Mouse (Mus musculus): ENCODE measurements around the gene Pnrc2.

Pnrc2 gene

DNA sequence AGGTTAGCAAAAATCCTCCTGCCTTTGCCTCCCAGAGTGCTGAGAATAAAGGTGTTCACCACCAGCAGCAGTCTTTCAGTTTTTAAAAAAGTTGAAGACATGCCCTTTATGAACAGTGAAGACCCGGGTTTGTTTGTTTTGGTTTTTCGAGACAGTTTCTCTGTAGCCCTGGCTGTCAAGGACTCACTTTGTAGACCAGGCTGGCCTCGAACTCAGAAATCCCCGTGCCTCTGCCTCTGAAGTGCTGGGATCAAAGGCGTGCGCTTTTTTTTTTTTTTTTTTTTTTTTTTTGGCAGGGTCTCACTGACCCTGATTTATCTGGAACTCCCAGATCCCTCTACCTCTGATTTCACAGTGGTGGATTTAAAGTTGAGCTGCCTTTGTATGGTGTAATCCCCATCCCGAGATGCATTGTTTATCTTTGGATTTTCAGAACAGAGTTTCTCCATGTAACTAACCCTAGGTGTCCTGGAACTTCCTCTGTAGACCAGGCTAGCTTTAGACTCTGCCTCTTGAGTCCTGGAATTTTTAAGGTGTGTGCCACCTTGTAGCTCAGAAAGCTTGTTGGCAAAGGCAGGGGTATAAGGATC, 16.0 kb downstream of the Pnrc2 start:
- DNase-seq, result no peak

DNA sequence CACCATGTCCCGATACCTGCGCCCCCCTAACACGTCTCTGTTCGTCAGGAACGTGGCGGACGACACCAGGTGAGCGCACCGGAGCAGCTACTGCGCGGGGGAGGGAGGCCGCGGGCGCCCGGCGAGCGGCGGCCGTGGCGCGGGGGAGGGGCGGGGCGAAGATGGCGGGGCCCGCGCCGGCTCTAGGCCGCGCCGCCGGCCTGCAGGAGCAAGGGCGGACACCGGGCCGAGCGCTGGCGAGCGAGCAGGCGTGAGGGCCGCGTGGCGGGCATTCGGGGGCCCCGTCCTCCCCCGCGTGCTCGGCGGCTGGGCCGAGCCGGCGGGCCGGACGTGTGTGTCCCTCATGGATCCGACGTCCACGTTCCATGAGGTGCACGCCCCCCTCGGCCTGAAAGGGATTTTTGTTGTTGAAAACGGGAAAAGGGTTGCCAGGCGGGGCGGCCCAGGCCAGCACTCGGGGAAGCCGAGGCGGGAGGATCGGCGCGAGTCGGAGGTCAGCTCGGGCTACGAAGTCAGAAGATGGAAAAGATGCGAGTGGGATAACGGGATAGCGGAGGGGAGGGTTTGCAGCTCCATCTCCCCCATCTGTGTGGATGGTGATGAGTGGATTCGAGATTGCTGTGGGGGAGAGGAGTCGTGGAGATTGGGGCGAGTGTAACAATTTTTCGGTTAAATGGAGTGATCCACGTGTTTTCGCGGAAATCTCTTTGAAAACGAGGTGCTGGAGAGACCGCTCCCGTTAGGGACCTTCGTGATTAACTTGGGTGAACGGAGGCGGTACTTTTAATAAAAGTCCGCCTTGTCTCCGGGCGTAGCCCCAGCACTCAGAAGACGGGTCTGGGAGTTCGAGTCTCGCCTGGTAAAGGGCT, 17.2 kb downstream of the Pnrc2 start:
- DNase-seq, result peak; percentile 84

DNA sequence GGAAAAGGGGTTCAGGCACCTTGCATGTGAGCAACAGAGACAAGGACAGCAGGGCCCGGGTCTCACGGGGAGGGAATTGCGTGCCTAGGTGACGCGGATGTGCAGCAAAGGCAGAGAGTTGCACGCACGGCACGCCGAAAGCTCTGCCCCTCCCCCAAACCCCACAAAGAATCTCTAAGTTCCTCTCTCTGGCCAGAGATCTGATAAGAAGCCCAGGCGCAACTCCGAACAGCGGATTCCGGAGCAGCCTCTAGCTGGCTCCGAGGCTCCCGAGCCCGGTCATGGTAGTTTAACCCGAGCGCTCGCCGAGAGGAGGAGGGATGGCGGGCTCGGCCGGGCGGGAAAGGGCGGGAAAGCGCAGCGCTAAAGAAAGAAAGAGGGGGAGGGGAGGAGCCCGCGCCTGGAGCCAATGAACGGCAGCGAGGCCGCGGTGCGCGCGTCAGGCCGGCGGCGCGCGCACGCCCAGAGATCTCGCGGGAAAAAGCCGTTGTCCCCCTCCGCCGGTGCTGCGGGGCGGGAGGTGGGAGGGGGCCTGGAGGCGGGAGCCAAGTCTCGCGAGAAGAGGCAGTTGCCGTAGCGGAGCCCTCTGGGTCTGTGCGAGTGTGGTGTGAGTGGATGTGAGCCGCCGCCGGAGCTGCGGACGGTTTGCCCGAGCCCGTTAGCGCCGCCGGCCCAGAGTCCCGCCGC, 18.0 kb downstream of the Pnrc2 start, which contains the start of gene Srsf10:
Gene Srsf10 (plus strand): TSS at position 212 of the 687 bp plus-strand sequence.
- peak; percentile 100 for DNase-seq

DNA sequence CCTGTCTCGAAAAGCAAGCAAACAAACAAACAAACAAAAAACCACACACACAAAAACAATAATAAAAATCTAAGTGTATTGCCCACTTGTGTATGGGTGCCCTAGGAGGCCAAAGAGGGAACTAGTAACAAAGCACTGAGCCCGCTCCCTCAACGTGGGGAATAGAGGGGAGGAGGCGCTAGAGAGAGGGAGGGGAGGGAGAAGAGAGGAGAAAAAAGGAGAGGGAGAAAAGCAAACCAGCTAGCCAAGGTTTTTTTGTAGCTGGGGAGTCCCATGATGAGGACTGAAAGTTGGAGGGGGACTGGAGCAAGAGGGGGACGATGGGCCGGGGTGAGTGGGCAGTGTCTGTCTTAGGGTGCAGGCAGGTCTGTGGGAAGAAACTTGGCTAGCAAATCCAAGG, 18.6 kb downstream of the Pnrc2 start:
- peak; percentile 73 for DNase-seq

DNA sequence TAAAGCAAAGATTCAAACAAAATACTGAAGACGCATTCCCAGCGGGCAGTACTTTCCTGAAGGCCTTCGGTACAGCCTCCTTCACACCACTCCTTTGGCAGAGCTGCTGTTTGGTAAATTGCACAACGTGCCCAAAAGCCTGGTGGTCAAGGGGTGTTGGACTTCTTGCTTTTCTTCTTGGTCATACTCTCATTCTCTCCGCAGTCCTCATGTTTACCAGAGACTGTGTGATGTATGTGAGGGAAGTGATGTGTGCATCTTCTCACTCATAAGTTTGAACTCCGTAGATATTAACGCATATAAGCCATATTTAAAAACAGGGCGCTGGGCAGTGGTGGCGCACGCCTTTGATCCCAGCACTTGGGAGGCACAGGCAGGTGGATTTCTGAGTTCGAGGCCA, 19.0 kb downstream of the Pnrc2 start:
- no peak for DNase-seq

DNA sequence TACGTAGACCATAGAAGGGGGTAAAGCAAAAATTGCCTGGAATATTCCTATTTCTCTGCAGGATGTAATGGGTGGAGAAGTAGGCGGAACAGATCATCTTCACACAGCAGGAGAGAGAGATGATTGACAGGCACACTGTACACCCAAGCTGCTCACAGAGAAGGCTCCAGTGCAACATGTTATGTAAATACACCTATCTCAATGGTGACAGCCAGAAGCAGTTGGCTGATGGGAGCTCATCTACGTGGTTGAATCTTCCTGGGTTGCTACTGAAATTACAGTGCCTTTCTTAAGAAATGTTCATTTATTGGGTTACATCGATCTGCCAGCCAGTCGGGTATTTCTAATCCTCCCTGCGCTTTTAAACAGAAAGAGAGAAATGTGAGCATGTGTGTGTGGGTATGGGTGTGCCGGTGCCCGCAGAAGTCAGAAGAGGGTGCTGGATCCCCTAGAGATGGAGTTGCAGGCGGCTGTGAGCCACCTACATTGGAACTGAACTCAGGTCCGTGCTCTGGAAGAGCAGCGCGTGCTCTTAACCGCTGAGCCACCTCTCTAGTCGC, 19.6 kb downstream of the Pnrc2 start:
- no peak for DNase-seq

DNA sequence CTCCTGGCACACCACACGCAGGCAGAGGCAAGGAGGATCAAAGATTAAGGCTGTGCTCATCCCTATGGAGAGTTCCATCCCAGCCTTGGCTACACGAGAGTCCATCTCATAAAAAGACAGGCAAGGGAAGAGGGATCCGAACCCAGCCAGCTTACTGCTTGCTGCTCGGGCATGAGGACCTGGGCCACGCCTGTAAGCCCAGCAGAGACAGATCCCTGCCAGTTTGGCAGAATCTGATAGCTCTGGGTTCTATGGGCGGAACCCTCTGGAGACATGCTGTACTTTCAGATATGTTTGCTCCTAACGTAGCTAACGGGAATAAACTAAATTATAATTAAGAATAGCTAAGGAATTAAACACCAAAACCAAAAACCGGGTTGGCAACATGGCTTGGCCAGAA, 21.7 kb downstream of the Pnrc2 start:
- no peak for DNase-seq

DNA sequence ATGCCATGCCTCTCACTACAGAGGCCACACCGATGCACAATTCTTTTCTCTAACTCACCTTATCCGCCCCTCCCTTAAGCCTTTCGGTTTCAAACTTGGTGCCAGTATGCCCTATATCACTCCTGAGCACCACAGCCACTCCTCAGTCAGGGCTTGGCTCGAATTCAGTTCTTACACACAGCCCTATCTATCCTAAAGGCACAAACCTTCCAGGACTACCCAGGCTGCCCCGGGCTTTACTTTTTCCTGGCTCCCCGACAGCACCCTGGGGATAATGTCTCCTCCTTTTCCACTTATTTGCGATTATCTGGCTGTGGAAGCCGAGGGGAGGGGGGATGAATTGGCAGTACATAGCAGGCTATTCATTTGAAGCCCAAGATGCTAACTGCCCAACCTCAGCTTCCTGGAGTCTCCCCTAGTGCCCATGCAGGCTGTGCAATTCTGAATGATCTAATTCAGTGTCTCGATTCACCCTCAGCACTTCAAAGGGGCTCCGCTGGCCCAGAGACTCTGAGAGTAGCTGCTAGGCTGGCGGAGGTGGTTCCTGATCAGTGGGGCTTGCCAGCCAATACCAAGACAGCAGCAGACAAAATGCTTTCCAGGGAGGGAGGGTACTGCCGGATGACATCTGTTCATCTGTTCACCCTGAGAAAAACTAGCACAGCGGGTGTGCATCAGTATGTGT, 23.1 kb downstream of the Pnrc2 start:
- peak; percentile 47 for DNase-seq

DNA sequence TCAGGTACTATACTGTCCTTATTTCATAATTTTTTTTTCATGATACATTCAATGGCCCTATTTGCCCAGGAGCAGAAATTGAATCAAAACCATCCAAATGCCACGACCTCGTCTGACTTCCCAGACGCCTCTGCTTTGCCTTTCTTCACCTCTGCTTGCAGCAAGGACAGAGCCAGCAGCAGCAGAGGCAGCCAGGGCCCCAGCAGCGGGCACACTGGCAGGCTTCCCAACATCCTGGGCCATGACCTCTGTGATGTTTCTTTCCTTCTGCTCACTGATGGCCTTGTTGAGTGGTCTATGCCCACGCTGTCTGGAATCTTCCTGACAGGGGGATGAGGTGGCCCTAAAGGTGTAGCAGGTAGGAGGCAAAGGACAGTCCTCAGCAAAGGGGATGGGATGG, 26.1 kb downstream of the Pnrc2 start:
- no peak for DNase-seq

DNA sequence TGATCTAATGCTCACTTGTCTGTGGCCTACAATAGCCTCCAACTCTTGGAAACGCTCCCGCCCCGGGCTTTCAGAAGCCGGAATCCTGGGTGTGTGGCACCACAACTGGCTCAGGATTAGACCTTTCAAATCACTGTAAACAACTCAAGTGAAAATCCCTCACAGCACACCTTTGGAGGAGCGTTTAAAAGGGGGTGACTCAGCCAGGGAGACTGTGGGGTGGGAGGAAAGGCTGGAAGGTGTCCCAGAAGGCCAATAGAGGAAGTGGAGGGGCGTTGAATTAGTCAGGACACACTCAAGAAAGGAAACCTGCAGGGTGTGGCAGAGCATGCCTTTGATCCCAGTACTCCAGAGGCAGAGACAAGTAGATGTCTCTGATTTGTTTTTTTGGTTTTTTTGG, 29.2 kb downstream of the Pnrc2 start:
- no peak for DNase-seq

DNA sequence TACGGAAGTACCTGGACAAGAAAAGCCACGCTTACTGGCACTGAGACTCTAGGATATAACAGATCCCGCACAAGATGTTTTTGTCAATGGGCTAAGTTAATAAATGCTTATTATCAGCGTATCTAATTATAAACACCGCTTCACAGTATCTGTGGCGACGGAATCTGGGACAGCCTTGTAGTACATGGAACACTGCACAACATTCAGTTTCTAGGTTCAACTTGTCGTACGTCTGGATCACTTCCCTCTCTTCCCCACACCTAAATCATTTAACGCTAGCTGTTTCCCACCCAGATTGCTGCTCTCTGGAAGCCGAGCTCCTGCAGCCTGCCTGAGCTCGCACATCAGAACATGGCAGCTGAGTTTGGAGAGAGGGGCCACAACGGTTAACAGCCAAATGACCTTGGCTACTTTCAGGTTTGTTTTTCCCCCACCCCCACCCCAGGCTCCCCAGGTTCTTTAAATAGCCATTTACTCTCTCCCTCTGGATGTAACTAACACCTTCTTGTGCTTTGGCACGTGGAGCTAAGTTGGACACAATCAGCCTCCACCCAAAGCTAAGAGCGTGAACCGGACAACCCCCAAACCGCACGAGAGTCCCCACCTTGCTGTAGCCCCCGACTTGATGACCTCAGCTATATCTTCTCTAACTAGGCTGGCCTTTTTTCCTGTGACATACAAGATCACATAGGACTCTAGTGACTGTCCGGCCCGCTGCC, 34.2 kb downstream of the Pnrc2 start:
- DNase-seq, result no peak

DNA sequence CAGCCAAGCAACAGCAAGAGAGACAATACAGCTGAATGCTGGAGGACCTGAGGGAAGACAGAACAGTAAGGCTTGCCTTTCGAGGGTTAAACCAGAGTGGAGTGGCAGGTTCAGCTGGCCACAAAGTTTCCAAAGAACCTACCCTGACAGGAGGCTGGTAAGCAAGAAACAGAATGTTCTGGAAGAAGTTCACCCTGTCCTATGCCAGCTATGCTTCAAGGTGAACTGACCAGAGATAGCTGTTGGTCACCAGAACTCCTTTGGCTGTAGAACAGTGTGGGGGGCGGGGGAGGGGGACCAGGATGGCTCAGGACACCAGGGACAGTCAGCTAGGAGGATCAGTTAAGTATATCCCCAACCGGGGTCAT, 34.7 kb downstream of the Pnrc2 start:
- no peak for DNase-seq

DNA sequence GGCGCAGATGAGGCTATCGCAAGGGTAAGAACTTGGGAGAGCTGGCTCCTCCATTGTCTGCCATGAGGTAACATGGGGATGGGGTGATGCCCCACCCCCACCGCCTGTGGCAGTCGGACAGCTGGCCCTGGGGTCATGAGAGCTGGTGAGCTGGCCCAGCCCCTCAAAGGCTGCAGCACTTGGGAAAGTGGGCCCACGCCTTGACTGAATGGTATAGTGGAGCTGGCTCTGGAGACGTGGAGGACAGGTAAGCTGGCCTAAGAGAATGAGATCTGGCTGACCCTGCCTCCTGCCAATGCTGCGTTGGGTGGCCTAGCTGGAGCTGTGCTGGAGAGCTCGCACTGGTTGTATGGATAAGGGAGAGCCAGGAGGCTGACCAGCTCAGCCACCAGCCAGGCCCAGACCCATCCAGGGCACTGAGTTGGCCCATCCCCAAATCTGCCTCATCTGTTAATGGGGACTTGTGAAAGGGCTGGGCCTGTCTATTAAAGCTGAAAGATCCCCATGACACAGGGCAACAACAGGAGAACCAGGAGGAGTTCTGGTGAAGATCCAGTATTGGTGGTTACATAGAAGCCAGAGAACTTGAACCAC, 39.4 kb downstream of the Pnrc2 start:
- no peak for DNase-seq

DNA sequence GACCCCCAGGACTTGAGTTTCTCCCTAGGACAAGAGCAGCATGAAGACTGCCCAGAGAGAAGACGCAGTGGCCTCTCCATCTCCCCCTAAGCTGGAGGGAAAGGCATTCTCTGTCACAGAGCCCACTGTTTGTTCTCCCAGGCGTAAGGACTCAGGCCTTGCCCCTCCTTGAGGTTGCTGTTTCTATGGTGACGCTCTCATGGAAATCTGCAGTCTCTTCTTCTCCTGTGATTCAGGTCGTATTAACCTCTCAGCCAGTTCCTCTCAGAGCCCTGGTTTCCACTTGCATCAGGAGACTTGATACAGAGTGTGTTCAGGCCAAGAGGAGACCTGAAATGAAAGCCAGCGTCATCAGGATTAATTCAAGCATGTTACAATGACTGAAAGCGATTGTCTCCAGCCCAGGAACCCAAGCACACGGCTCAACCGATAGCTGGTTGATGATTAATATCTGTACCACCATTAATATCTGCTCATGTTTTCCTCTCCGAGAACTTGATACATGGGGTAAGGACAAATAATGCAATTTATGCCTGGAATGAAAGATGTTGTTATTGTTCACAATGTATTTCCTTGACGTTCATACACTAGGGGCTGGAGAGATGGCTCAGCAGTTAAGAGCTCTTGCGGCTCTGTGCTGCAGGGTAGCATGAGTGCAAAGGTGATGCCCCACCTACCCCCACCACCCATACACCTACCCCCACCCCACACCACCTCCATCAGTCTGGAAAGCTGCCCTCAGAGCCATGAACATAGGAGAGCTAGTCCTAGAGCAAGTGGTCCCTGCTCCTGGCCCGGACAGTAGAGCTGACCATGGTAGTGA, 40.1 kb downstream of the Pnrc2 start:
- DNase-seq, result peak; percentile 52

DNA sequence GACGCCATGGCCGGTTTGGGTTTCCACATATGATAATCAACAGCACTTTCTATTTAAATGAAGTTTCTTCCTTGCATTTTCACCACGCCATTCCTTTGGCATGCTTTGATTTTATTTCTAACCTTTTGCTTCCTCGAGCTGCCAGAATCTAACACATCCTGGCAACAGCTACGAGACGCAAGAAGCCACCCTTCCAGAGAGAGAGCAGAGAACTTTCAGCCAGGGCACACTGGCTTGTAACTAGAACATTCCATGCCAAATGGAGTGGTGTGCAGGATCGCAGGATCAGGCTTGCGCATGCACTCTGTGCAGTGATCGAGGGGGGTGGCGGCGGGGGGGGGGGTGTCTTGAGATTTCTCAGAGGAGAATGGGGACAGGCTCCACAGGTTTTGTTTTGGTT, 41.6 kb downstream of the Pnrc2 start:
- no peak for DNase-seq

DNA sequence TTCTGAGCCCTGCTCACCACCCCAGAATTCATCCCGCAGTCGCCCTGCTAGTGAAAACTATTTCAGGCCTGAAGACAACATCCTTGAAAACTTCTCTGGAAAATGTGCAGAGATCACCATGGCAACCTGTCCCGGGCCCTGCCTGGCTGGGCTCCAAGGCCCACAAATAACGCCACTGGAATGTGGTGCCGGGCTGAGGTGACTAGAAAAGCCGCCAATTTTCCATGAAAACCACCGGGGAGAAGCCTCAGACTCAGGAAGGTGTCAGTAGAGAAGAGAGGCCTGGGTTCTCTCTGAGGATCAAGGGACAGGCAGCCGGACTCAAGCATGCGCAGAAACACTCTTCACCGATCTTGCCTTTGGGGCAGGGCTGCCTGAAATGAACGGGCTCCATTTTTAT, 45.2 kb downstream of the Pnrc2 start:
- DNase-seq, result peak; percentile 79

DNA sequence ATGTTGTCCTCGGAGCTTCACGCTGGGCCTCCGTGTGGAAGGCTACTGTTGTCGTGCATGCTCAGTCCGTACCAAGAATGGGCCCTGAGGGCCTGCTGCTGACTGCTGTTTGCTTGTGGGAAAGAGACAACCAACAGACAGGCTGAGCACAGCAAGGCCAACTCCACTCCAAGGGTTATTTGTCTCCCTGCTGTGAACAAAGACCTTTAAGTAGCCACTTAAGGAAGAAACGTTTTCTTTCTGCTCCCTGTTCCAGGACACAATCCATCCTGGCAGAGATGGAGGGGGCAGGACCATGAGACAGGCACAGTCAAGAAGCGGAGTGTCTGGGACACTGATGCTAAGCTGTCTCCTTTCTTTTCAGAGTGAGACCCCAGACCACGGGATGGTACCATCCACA, 49.4 kb downstream of the Pnrc2 start:
- DNase-seq, result no peak

DNA sequence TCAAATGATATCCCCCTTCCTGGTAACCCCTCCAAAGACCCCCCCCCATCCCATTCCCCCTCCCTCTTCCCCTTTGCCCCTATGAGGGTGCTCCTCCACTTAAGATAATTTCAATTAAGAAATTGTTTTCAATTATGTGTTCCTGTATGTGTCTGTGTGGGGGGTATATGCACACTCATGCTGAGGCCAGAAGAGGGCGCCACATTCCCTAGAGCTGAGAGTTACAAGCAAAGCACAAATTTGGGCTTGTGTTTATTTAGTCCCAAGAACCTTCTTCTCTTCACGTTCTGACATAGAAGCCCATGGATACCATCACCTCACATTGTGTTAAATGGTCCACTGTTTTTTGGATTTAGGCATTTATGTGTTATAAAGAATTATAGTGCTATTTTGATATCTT, 50.4 kb downstream of the Pnrc2 start:
- no peak for DNase-seq

DNA sequence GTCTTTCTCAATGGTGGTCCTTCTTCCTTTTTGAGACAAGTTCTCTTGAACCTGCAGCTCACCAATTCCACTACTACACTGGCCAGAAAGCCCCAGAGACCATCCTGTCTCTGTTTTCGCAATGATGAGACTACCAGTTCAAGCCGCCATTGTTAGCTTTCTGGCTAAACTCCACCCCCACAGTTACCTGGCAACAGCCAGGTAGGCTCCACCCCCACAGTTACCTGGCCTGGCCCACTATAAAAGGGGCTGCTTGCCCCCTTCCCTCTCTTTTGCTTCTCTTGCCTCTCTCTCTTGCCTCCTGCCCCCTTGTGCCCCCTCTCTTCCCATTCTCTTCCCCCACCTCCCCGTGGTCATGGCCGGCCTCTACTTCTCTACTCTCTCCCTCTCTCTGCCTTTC, 51.9 kb downstream of the Pnrc2 start:
- no peak for DNase-seq
